Mouse (Mus musculus) cortical plate, adult 2 months (tissue): ENCODE data around the gene Tarbp1.

Experiments
- CTCF ChIP-seq: fragments of 200-500 bp; IDR thresholded peaks from 2 replicates; pipeline ENCODE4 v1.5.1; 2011; ENCODE audit warnings: mild to moderate bottlenecking, control low read depth, low read length; ENCODE audit not compliant: insufficient read depth; ENCODE audit errors: extremely low read depth
- POLR2A ChIP-seq: fragments of 200-500 bp; IDR thresholded peaks from 2 replicates; pipeline ENCODE4 v1.6.1; 2011; ENCODE audit warnings: mild to moderate bottlenecking, low read length, control low read depth; ENCODE audit not compliant: insufficient read depth; ENCODE audit errors: extremely low read depth

GRCm38 (mm10) chr8:126474299-126475187 is at the start of gene Tarbp1:
- TF ChIP-seq CTCF = no peak
- TF ChIP-seq POLR2A = peak; percentile 86
